Comparison of ENCODE assay signal across 29 mouse cellular contexts in genomic region chr4:85045748-85046147, GRCm38 (mm10).
DNase-seq lines count a peak whose midpoint lies in the region; ATAC-seq and TF ChIP-seq lines count a peak whose summit lies in the region.
"Had no signal": no experiment of that assay in that cellular context is flagged by ENCODE, and none has a peak within 500 bp of the region (broad histone marks: within the 10 kb centered on the region; RNA-seq: fewer than 3 reads in every experiment).

No protein-coding gene starts in this region.

- no peak overlapping the region for H3K4me2 ChIP-seq in forebrain, embryonic 11.5 days (ENCODE audit: low read depth, low read length, severe bottlenecking)
- H3K4me2 ChIP-seq in forebrain, embryonic 15.5 days (replicated peaks) = no peak overlapping the region
- no peak overlapping the region for H3K4me2 ChIP-seq in midbrain, embryonic 14.5 days (ENCODE audit: low read length)
- no peak overlapping the region for H3K4me2 ChIP-seq in midbrain, embryonic 13.5 days (replicated peaks)
- H3K4me2 ChIP-seq in midbrain, embryonic 16.5 days (ENCODE audit: low read length) = 0 out of 2 replicates have a peak overlapping the region, but pooled peaks have one; percentile 1
- H3K4me2 ChIP-seq: embryonic facial prominence, embryonic 12.5 days; neural tube, embryonic 15.5 days had no signal

- no peaks in the 10 kb centered on the region; the same call in 1 of the 2 replicates for H3K4me1 ChIP-seq in forebrain, embryonic 11.5 days (replicated peaks; ENCODE audit: control insufficient read depth, insufficient read depth, low read length)
- H3K4me1 ChIP-seq in forebrain, embryonic 15.5 days = peaks cover 9% of the 10 kb centered on the region
- no peaks in the 10 kb centered on the region for H3K4me1 ChIP-seq in midbrain, embryonic 14.5 days (ENCODE audit: control insufficient read depth, insufficient read depth, low read length)
- H3K4me1 ChIP-seq in midbrain, embryonic 13.5 days (replicated peaks) = peaks cover 6% of the 10 kb centered on the region; the same call in 1 of the 2 replicates
- peaks cover 6% of the 10 kb centered on the region for H3K4me1 ChIP-seq in midbrain, embryonic 16.5 days (ENCODE audit: control insufficient read depth, insufficient read depth, low read length)
- H3K4me1 ChIP-seq: embryonic facial prominence, embryonic 12.5 days; neural tube, embryonic 15.5 days had no signal

- no peaks in the 10 kb centered on the region for H3K27me3 ChIP-seq in forebrain, embryonic 11.5 days (ENCODE audit: control insufficient read depth, insufficient read depth, low read length)
- no peaks in the 10 kb centered on the region for H3K27me3 ChIP-seq in forebrain, embryonic 15.5 days
- H3K27me3 ChIP-seq in midbrain, embryonic 14.5 days (ENCODE audit: control insufficient read depth, insufficient read depth, low read length) = no peaks in the 10 kb centered on the region
- no peaks in the 10 kb centered on the region for H3K27me3 ChIP-seq in midbrain, embryonic 13.5 days
- no peaks in the 10 kb centered on the region for H3K27me3 ChIP-seq in midbrain, embryonic 16.5 days (ENCODE audit: control insufficient read depth, insufficient read depth, low read depth, low read length)
- H3K27me3 ChIP-seq: embryonic facial prominence, embryonic 12.5 days; neural tube, embryonic 15.5 days had no signal

- WGBS in forebrain, embryonic 11.5 days = 6% methylated on average over 2 of the region's 2 CpGs
- WGBS in forebrain, embryonic 15.5 days = 7% methylated on average over 2 of the region's 2 CpGs
- WGBS in midbrain, embryonic 14.5 days = 4% methylated on average over 2 of the region's 2 CpGs
- WGBS in midbrain, embryonic 13.5 days = 3% methylated on average over 2 of the region's 2 CpGs
- 13% methylated on average over 2 of the region's 2 CpGs for WGBS in midbrain, embryonic 16.5 days

- H3K9me3 ChIP-seq in forebrain, embryonic 11.5 days (ENCODE audit: control insufficient read depth, low read length) = no peaks in the 10 kb centered on the region
- no peaks in the 10 kb centered on the region for H3K9me3 ChIP-seq in forebrain, embryonic 15.5 days
- no peaks in the 10 kb centered on the region for H3K9me3 ChIP-seq in midbrain, embryonic 14.5 days (ENCODE audit: control insufficient read depth, low read length)
- no peaks in the 10 kb centered on the region for H3K9me3 ChIP-seq in midbrain, embryonic 13.5 days
- H3K9me3 ChIP-seq in midbrain, embryonic 16.5 days (replicated peaks; ENCODE audit: control insufficient read depth, low read length, poor library complexity, severe bottlenecking) = no peaks in the 10 kb centered on the region
- H3K9me3 ChIP-seq: embryonic facial prominence, embryonic 12.5 days; neural tube, embryonic 15.5 days had no signal

- no peak for TF ChIP-seq POLR2A in brain, embryonic 14.5 days (IDR thresholded peaks at IDR 0.05; ENCODE audit: borderline replicate concordance, extremely low read depth, insufficient read depth, insufficient read length, poor library complexity, severe bottlenecking)

- TF ChIP-seq CTCF in brain, embryonic 14.5 days (IDR thresholded peaks at IDR 0.05; ENCODE audit: borderline replicate concordance, extremely low read depth, insufficient read depth, insufficient read length) = no peak

- no peaks in the 10 kb centered on the region for H3K36me3 ChIP-seq in forebrain, embryonic 11.5 days (ENCODE audit: control insufficient read depth, insufficient read depth, low read length)
- H3K36me3 ChIP-seq in forebrain, embryonic 15.5 days = no peaks in the 10 kb centered on the region
- no peaks in the 10 kb centered on the region for H3K36me3 ChIP-seq in midbrain, embryonic 14.5 days (ENCODE audit: control insufficient read depth, insufficient read depth, low read length)
- H3K36me3 ChIP-seq in midbrain, embryonic 13.5 days = no peaks in the 10 kb centered on the region
- H3K36me3 ChIP-seq in midbrain, embryonic 16.5 days (ENCODE audit: control insufficient read depth, insufficient read depth, low read length) = no peaks in the 10 kb centered on the region
- H3K36me3 ChIP-seq: embryonic facial prominence, embryonic 12.5 days; neural tube, embryonic 15.5 days had no signal

- DNase-seq in forebrain, embryonic 11.5 days (ENCODE audit: low spot score) = no peak
- peak; percentile 25 for DNase-seq in midbrain, embryonic 14.5 days
- DNase-seq in brain, embryonic 14.5 days (ENCODE audit: low read depth) = peak; percentile 71
- no peak for DNase-seq in adrenal gland, postnatal 36 days
- DNase-seq in kidney, postnatal 14 days = no peak
- DNase-seq: adrenal gland, adult 2 months; cerebellum, adult 11 months; cerebellum, adult 9-10 months; gastrocnemius, postnatal 10 days; heart, postnatal 14 days; kidney, adult 8-10 months; kidney, postnatal 10 days; layer of hippocampus, adult 9-11 months; liver; lung, adult 2 months; lung, postnatal 10 days; retina, postnatal 1 day; right cerebral cortex, postnatal 14 days; thymus, postnatal 14 days had no signal

- H3K27ac ChIP-seq in forebrain, embryonic 11.5 days (ENCODE audit: low read depth, low read length) = peak overlapping the region; percentile 53; the same call in 1 of the 2 replicates
- no peak overlapping the region for H3K27ac ChIP-seq in forebrain, embryonic 15.5 days (replicated peaks)
- no peak overlapping the region for H3K27ac ChIP-seq in midbrain, embryonic 14.5 days (replicated peaks; ENCODE audit: low read depth, low read length)
- H3K27ac ChIP-seq in midbrain, embryonic 13.5 days = no peak overlapping the region
- 0 out of 2 replicates have a peak overlapping the region, but pooled peaks have one; percentile 32 for H3K27ac ChIP-seq in midbrain, embryonic 16.5 days (ENCODE audit: low read length)
- H3K27ac ChIP-seq: embryonic facial prominence, embryonic 12.5 days; hindbrain, postnatal 0 days; liver, embryonic 14.5 days; macrophage; neural tube, embryonic 15.5 days had no signal

- no peak overlapping the region for H3K9ac ChIP-seq in forebrain, embryonic 11.5 days (ENCODE audit: low read length)
- H3K9ac ChIP-seq in forebrain, embryonic 15.5 days (replicated peaks) = no peak overlapping the region
- no peak overlapping the region for H3K9ac ChIP-seq in midbrain, embryonic 14.5 days (replicated peaks; ENCODE audit: low read length)
- no peak overlapping the region for H3K9ac ChIP-seq in midbrain, embryonic 13.5 days (replicated peaks)
- H3K9ac ChIP-seq in midbrain, embryonic 16.5 days (ENCODE audit: low read depth, low read length) = 0 out of 2 replicates have a peak overlapping the region, but pooled peaks have one; percentile 10
- H3K9ac ChIP-seq: embryonic facial prominence, embryonic 12.5 days; liver, embryonic 14.5 days; neural tube, embryonic 15.5 days had no signal

- H3K4me3 ChIP-seq in forebrain, embryonic 11.5 days (ENCODE audit: low read depth, low read length) = no peak overlapping the region
- no peak overlapping the region for H3K4me3 ChIP-seq in forebrain, embryonic 15.5 days
- H3K4me3 ChIP-seq in midbrain, embryonic 14.5 days (replicated peaks; ENCODE audit: low read depth, low read length) = no peak overlapping the region
- H3K4me3 ChIP-seq in midbrain, embryonic 13.5 days (replicated peaks) = no peak overlapping the region
- H3K4me3 ChIP-seq in midbrain, embryonic 16.5 days (ENCODE audit: low read depth, low read length) = no peak overlapping the region
- H3K4me3 ChIP-seq: embryonic facial prominence, embryonic 12.5 days; neural tube, embryonic 15.5 days had no signal

- ATAC-seq in forebrain, embryonic 11.5 days (replicated peaks; ENCODE audit: low FRiP score) = no peak
- ATAC-seq in forebrain, embryonic 15.5 days (replicated peaks) = no peak
- no peak for ATAC-seq in midbrain, embryonic 14.5 days (ENCODE audit: low FRiP score, low TSS enrichment)
- ATAC-seq in midbrain, embryonic 13.5 days = no peak
- ATAC-seq in midbrain, embryonic 16.5 days = peak; percentile 48; the same call in 1 of the 2 replicates
- ATAC-seq: activated CD4-positive, CD25-positive, alpha-beta regulatory T cell, adult 4 months; hindbrain, postnatal 0 days; intestine, embryonic 16.5 days had no signal

Comparison
In these comparisons a context has a peak if more than half of its experiments do, and no peak if none do; other contexts are left out.
1. H3K27ac ChIP-seq: peak in forebrain, embryonic 11.5 days (single experiment) and midbrain, embryonic 16.5 days (single experiment); none in forebrain, embryonic 15.5 days (single experiment), midbrain, embryonic 14.5 days (single experiment) and midbrain, embryonic 13.5 days (single experiment).
2. DNase-seq: peak in midbrain, embryonic 14.5 days (single experiment) and brain, embryonic 14.5 days (single experiment); none in forebrain, embryonic 11.5 days (single experiment), adrenal gland, postnatal 36 days (0 of 2) and kidney, postnatal 14 days (single experiment).